Mouse (Mus musculus): ENCODE results near the gene Abca1.

Gene Abca1

GRCm38 (mm10) chr4:53121516-53122227 lies 38.0 kb downstream of the Abca1 start:
- no peak for DNase-seq (ENCODE audit: low spot score)

DNA sequence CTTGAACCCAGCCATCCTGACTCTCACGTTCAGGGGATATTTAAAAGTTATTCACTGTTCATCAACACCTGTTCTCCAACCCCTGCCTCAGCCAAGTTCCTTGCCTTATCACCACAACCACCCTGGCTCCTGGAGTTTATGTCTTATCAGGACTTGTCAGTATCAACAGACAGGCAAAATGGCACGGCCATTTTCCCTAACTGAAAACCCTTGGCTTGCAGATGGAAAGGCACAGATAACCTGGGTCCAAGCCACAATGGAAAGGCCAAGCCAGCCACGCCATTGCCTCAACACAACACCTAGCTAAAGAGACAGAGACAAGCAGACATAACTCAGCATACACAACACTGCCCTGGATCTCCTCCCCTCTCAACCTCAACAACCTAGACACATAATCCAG lies 38.6 kb downstream of the Abca1 start:
- no peak for DNase-seq (ENCODE audit: low spot score)

- no peak for DNase-seq (ENCODE audit: low spot score)
These were observed 39.5 kb downstream of the Abca1 start for GRCm38 (mm10) chr4:53120038-53120685.

- DNase-seq (ENCODE audit: low spot score): no peak
These were observed 41.1 kb downstream of the Abca1 start for GRCm38 (mm10) chr4:53118643-53119042.

- no peak for DNase-seq (ENCODE audit: low spot score)
These were observed 42.1 kb downstream of the Abca1 start for GRCm38 (mm10) chr4:53117610-53118009.

- DNase-seq (ENCODE audit: low spot score): no peak
These were observed 42.6 kb downstream of the Abca1 start for GRCm38 (mm10) chr4:53117076-53117475.

DNA sequence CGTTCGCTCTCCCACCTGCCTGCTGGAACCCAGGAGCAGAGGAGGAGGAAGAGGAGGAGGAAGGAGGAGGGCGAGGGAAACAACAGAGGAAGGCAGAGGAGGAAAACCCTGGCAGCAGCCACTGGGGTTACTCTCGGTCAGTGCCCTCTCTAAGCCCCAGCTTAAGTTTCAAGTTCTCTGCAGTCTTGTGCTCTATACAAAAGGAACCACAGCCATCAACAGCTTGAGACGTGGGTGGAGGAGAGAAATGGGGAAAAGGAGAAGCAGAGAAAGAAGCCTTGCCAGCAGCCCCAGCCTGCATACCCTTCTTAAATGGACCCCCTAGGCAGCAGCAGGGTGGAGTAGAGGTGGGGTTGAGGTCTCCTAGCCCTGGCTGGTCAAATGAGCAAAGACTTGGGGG lies 43.8 kb downstream of the Abca1 start:
- DNase-seq (ENCODE audit: low spot score): no peak

DNA sequence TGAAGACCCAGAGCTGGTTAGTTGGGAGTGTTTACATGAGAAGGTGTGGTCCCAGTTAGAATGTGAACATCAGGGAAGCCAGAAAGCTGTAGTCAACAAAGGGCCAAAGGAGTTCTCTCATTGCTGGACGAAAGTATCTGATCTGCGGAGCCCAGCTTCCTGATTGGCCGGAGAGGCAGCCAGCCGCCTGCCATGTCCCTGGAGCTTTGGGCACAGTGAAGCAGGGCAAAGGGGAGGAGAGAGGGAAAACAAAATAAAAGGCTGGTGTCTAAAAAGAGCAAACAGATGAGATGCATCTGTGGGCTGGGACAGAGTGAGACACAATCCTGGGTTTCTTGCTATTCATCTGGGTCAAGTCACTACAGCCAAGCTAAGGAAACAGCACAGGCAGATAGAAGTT lies 44.3 kb downstream of the Abca1 start:
- no peak for DNase-seq (ENCODE audit: low spot score)

DNA sequence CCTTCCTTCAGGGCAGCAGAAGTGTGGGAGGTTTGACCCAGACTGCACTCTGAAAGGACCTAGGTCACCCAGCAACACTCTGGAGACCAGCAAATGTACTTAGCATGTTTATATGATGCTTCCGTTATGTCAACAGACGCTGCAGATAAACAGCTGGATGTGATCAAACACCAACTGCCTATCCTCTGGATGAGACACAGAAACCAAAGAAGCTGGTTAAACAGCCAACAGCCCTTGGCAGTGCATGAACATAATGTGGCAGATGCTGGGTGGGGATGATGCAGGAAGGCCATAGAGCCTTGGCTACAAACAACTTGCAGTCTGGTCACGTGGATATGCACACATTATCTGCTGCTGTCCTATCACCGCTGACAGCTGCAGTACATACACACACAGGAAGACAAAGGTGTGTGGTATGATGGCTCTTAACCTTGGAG lies 47.8 kb downstream of the Abca1 start:
- no peak for DNase-seq (ENCODE audit: low spot score)

DNA sequence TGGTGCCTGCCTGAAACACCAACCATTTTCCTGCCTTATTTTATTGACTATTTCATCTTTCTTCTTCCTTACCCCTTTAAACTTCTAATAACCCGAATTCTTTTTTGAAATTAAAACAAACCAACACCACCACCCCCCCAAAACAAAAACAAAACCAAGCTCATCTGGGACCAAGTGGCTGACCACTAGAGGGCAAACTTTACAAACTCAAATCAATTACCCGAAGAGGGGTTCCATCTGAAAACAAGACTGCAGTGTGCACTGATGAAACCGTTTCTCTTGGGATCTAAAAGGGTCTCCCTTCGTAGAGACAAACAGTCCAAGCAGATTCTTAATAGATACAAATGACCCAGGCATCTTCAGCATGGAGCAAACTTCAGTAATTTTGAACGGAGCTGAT lies 49.3 kb downstream of the Abca1 start:
- no peak for DNase-seq (ENCODE audit: low spot score)

DNA sequence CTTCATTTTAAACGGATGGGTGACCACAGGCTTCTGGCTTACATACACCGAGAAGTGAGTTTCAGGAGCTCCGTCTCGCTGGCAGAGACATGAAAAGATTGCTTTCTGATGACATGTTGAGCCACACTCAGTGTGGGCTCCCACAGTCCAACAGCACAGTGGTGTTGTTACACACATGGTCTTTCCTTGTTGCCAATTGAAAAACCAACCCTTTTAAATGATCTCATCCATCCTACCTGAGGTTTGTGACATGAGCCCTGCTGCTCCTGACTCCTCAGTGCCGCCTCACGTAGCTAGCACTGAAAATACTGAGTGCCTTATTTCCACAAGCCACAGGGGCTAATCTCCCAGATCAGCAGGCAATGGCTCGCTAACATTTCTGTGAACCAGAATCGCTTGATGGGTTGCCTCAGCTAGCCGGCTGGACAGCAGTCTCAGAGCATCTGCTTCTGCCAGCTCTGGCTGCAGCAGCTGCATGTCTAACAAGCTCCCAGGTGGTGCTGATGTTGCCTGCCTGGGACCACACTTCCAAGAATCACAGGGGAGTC lies 50.2 kb downstream of the Abca1 start:
- DNase-seq (ENCODE audit: low spot score): no peak

GRCm38 (mm10) chr4:53108194-53108593 lies 51.5 kb downstream of the Abca1 start:
- no peak for DNase-seq (ENCODE audit: low spot score)

DNA sequence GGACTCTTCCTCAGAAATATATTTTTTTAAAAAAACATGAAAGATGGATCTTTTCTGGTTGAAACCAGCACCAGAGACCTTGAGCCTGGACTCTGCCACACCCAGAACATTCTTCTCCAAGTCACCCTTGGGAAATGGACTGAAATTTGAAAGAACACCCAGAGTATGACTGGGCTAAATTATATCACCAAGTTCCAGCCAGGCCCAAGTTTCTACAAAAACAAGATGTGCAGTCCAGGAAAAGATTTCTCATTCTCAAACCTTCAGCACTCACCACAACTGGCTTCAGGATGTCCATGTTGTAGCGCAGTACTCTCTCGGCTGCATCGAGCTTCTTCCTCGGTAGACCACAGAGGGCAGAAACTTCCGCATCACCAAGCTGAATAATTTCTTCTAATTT lies 53.0 kb downstream of the Abca1 start:
- no peak for DNase-seq (ENCODE audit: low spot score)

- no peak for DNase-seq (ENCODE audit: low spot score)
These were observed 53.6 kb downstream of the Abca1 start for GRCm38 (mm10) chr4:53106071-53106470.

DNA sequence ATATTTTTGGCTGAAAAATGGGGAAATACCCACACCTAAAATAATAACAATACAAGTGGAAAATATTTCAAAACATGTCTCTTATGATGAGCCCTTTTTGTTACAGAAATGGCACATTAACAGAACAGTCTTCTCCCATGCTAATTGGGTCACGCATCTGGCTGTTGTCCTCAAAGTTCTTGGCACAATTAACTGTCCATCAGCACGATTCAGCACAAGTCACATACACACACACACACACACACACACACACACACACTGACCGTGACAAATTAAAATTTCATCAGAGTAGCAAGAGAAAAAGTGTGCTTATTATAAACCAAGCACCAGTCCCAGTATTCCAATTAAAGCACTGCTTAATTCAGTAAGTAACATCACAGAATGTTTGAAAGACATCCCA lies 55.1 kb downstream of the Abca1 start:
- no peak for DNase-seq (ENCODE audit: low spot score)

GRCm38 (mm10) chr4:53102529-53102928 lies 57.2 kb downstream of the Abca1 start:
- no peak for DNase-seq (ENCODE audit: low spot score)

DNA sequence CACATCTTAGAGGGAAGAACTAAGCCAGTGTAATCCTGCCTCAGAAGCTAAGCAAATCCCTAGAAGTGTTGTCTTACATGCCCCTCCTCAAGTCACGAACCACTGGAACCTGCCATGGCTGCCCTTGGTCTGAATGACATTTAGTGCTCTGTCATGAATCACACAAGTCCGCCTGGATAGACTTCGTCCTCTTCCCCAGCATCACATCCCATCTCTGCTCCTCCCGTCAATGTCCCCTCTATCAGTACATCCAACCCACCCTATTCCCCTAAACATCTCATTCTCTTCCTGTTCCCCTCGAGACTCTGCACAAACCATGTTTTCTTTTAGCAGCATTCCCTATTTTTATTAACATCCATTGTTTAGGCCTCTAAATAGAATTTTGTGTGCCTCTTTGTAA lies 58.4 kb downstream of the Abca1 start:
- DNase-seq (ENCODE audit: low spot score): no peak

DNA sequence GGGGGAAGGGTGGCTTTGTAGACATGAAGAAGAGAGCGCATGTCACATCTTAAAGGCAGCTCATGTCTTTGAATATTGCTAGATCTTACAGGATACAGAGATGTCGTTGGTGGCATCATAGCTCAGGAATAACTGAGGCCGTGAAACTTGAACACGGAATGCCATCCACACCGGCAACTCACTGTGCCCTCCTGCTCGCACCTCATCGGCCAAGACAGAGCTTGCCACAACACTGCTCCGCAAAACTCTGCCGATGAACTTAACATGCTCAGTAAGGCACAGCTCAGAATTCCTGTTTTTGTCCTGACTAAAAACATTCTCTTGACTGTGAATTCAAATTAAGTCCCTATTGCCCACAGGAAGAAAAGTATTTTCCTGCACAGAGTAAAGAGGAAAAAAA lies 59.2 kb downstream of the Abca1 start:
- no peak for DNase-seq (ENCODE audit: low spot score)

- DNase-seq (ENCODE audit: low spot score): no peak
These were observed 64.8 kb downstream of the Abca1 start for GRCm38 (mm10) chr4:53094850-53095249.

- DNase-seq (ENCODE audit: low spot score): no peak
These were observed 65.4 kb downstream of the Abca1 start for GRCm38 (mm10) chr4:53094331-53094730.

DNA sequence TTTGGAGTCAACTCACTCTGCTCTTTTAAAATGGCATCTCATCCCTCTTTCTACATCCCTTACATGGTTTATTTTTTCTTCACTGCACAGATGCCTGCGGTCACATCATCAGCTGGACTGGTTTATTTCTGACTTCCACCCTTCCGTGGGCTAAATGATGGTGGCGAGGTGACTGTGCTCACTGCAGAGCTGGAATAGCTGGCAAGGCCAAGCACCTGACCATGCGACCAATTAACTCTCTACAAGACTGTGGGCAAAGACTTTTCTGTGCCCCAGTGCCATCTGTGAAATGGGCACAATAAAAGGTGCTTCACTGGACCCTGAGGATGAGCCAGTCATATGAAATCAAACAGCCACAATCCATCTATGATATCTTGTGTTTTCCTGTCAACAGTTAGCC lies 66.1 kb downstream of the Abca1 start:
- no peak for DNase-seq (ENCODE audit: low spot score)

GRCm38 (mm10) chr4:53089641-53090040 lies 70.1 kb downstream of the Abca1 start:
- DNase-seq (ENCODE audit: low spot score): no peak

- no peak for DNase-seq (ENCODE audit: low spot score)
These were observed 70.7 kb downstream of the Abca1 start for GRCm38 (mm10) chr4:53088999-53089398.

DNA sequence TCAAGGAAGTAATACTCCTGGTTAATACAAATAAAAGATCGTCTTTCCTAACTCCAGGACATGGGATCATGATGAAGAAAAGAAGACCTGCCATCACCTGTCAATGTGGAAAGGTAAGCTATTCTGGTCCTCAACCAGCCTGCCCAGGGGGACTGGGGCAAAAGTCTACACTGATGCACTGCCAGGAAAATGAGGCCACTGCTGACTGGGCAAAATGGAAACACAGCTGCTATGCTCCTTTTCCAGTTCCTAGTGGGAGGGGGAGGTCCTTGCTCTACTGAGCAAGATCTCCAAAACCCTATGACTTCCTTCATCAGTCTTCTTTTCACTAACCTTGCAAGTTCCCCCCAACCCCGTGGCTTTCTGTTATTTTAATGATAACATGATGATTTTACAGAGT lies 73.1 kb downstream of the Abca1 start:
- DNase-seq (ENCODE audit: low spot score): no peak

All from ovary, postnatal 10 days (tissue).